Mouse (Mus musculus) embryonic stem cell, embryonic (primary cell): ENCODE results near the gene Npr2.

Experiments used
- CTCF ChIA-PET, 4 experiments: fragments of 300-600 bp in 2 of 4; fragments of 350-600 bp in 2 of 4; sonication (Branson Sonifier 250); formaldehyde crosslinking; loops; one replicate each; lab custom pipeline; 2022; ENCODE audit warnings: inconsistent platforms in 2 of 4; lab: Charles Lee
- POLR2A ChIA-PET, 4 experiments: fragments of 300-600 bp in 2 of 4; fragments of 350-600 bp in 2 of 4; sonication (Branson Sonifier 250); formaldehyde crosslinking; loops; one replicate each; lab custom pipeline; 2022; ENCODE audit warnings: antibody characterized with exemption in 4 of 4, inconsistent platforms in 1 of 4; lab: Charles Lee

Gene Npr2

GRCm38 (mm10) chr4:43678541-43678940 lies 46.8 kb downstream of the Npr2 start:
- ChIA-PET CTCF (interaction anchor here in 1 of 4 experiments (0.6 kb wide), 1 partner anchor 49 kb away, joined by 3 read pairs; no protein-coding TSS in a partner anchor), POLR2A (interaction anchor here in 2 of 4 experiments (0.6 to 0.7 kb wide), 2 partner anchors 17 to 196 kb away, joined by 3 to 4 read pairs; no protein-coding TSS in a partner anchor)

- CTCF ChIA-PET = interaction anchor here in 1 of 4 experiments (0.9 kb wide), 1 partner anchor 8 kb away, joined by 3 read pairs; no protein-coding TSS in a partner anchor
- POLR2A ChIA-PET = interaction anchor here in 1 of 4 experiments (0.5 kb wide), 1 partner anchor 72 kb away, joined by 3 read pairs; no protein-coding TSS in a partner anchor
These were observed 47.8 kb downstream of the Npr2 start for GRCm38 (mm10) chr4:43679416-43680043.

- CTCF ChIA-PET = interaction anchor here in 3 of 4 experiments (0.9 to 1.2 kb wide), 4 partner anchors 14 to 18 kb away, joined by 3 to 9 read pairs (median 4); no protein-coding TSS in a partner anchor
- POLR2A ChIA-PET = no interaction called here
These were observed 58.3 kb downstream of the Npr2 start for GRCm38 (mm10) chr4:43690021-43690420.

GRCm38 (mm10) chr4:43691026-43691425 lies 59.3 kb downstream of the Npr2 start:
- CTCF ChIA-PET = interaction anchor here (0.6 to 1.6 kb wide), 5 partner anchors 13 to 54 kb away, joined by 3 to 9 read pairs (median 3); no protein-coding TSS in a partner anchor
- POLR2A ChIA-PET = interaction anchor here in 2 of 4 experiments (0.6 to 1.2 kb wide), 2 partner anchors 56 to 252 kb away, joined by 3 read pairs; no protein-coding TSS in a partner anchor

- ChIA-PET POLR2A (interaction anchor here in 1 of 4 experiments (1.2 kb wide), 1 partner anchor 9 kb away, joined by 4 read pairs; no protein-coding TSS in a partner anchor), CTCF (interaction anchor here in 3 of 4 experiments (0.6 to 1.4 kb wide), 4 partner anchors 10 to 66 kb away, joined by 3 to 5 read pairs (median 4); no protein-coding TSS in a partner anchor)
These were observed 62.1 kb downstream of the Npr2 start for GRCm38 (mm10) chr4:43693806-43694241.

- ChIA-PET POLR2A (interaction anchor here in 2 of 4 experiments (0.7 to 1.9 kb wide), 6 partner anchors 8 to 48 kb away, joined by 3 to 10 read pairs (median 3); no protein-coding TSS in a partner anchor), CTCF (interaction anchor here (0.5 to 2.5 kb wide), 19 partner anchors 9 to 972 kb away, joined by 3 to 10 read pairs (median 4); no protein-coding TSS in a partner anchor)
These were observed 62.9 kb downstream of the Npr2 start for GRCm38 (mm10) chr4:43694439-43695248.

- CTCF ChIA-PET = interaction anchor here (0.5 to 2.5 kb wide), 19 partner anchors 8 to 971 kb away, joined by 3 to 10 read pairs (median 3); no protein-coding TSS in a partner anchor
- POLR2A ChIA-PET = interaction anchor here in 2 of 4 experiments (0.7 to 1.9 kb wide), 7 partner anchors 8 to 48 kb away, joined by 3 to 10 read pairs (median 3); no protein-coding TSS in a partner anchor
These were observed 63.5 kb downstream of the Npr2 start for GRCm38 (mm10) chr4:43695249-43695671.

- POLR2A ChIA-PET = interaction anchor here in 1 of 4 experiments (1.5 kb wide), 1 partner anchor 8 kb away, joined by 3 read pairs; no protein-coding TSS in a partner anchor
- CTCF ChIA-PET = interaction anchor here in 3 of 4 experiments (0.6 to 2.5 kb wide), 5 partner anchors 11 to 437 kb away, joined by 3 to 10 read pairs (median 4); no protein-coding TSS in a partner anchor
These were observed 64.8 kb downstream of the Npr2 start for GRCm38 (mm10) chr4:43696561-43696960.

GRCm38 (mm10) chr4:43700707-43701106 lies 69.0 kb downstream of the Npr2 start, which contains the start of gene Olfr70:
TSS of gene Olfr70 (minus strand) at chr4:43700807.
- POLR2A ChIA-PET = no interaction called here
- CTCF ChIA-PET = interaction anchor here in 1 of 4 experiments (1.0 kb wide), 1 partner anchor 29 kb away, joined by 3 read pairs; no protein-coding TSS in a partner anchor
